Mouse (Mus musculus) lung, adult 2 months (tissue): ENCODE data around the gene Lrrc18.

Experiments used
- CTCF ChIP-seq: fragments of 200-500 bp; IDR thresholded peaks from 2 replicates; pipeline ENCODE4 v1.5.1; 2011; ENCODE audit warnings: mild to moderate bottlenecking, low read length, control low read depth; ENCODE audit not compliant: insufficient read depth
- POLR2A ChIP-seq: fragments of 200-500 bp; IDR thresholded peaks from 2 replicates; pipeline ENCODE4 v1.6.1; 2011; ENCODE audit warnings: low read depth, mild to moderate bottlenecking, control low read depth, low read length, borderline replicate concordance; ENCODE audit errors: extremely low read depth

DNA sequence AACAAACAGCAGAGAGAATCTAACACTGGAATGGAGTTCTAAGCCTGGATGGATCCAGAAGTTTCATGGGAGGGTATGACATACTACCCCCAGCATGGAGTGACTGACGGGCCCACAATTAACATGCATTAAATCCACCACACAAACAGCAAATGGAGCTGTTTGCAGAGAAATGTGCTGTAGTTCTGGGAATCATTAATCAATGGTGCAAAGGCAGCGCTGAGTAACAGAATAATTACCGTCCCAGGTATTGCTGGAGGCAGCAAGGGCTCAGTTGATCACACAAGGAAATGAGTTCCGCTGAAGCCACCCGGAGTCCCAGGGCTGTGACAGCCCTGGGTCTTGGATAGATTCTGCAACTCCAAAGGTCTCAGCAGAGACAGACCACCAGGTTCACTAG is 44.2 kb downstream of the Lrrc18 start:
- no peak for TF ChIP-seq POLR2A
- no peak for TF ChIP-seq CTCF
